Mouse (Mus musculus) liver, embryonic 14.5 days (tissue): ENCODE results near the gene Ltbp1. TPM values are rescaled to one million over a fixed set of nuclear protein-coding genes. Genes with fewer than 3 reads are reported as not detected.

ENCODE experiments used
- ATAC-seq: fragments of 200-750 bp; cut with Nextera tagmentation; 2 replicates; pipeline ENCODE4 v1.8.0; 2017; ENCODE audit warnings: moderate number of reproducible peaks, mild to moderate bottlenecking, moderate library complexity; ENCODE audit not compliant: insufficient read depth
- DNase-seq, 3 experiments: peaks; one replicate each; pipeline ENCODE4 v3.0.0-alpha.2; 2012 to 2013; ENCODE audit warnings: low read depth in 3 of 3, low spot score in 3 of 3
- H3K27ac ChIP-seq: fragments of 300-500 bp; sonication (generic); 2 replicates; pipeline ENCODE4 v1.5.1; 2014; ENCODE audit warnings: moderate library complexity, mild to moderate bottlenecking, control low read depth, inconsistent platforms
- H3K27me3 ChIP-seq: fragments of 300-500 bp; sonication (generic); 2 replicates; pipeline ENCODE4 v1.6.1; 2014; ENCODE audit warnings: mild to moderate bottlenecking, low read length, moderate library complexity; ENCODE audit not compliant: control insufficient read depth, insufficient read depth
- H3K36me3 ChIP-seq: fragments of 300-500 bp; sonication (generic); replicated peaks from 2 replicates; pipeline ENCODE4 v1.6.1; 2014; ENCODE audit warnings: low read depth; ENCODE audit not compliant: control insufficient read depth, insufficient read depth
- H3K4me1 ChIP-seq, 2 experiments: fragments of 200-500 bp in 1 of 2; fragments of 300-500 bp in 1 of 2; sonication (generic) in 1 of 2; replicated peaks; 2 replicates each; pipeline ENCODE4 v1.6.1; 2012 to 2014; ENCODE audit warnings: antibody characterized with exemption in 1 of 2, inconsistent platforms in 1 of 2, low read length in 1 of 2; ENCODE audit not compliant: control insufficient read depth in 2 of 2, insufficient read depth in 2 of 2
- H3K4me2 ChIP-seq: fragments of 300-500 bp; sonication (generic); 2 replicates; pipeline ENCODE4 v1.6.1; 2014; ENCODE audit warnings: low read depth, mild to moderate bottlenecking, control low read depth, moderate library complexity
- H3K4me3 ChIP-seq, 2 experiments: fragments of 200-500 bp in 1 of 2; fragments of 300-500 bp in 1 of 2; sonication (generic) in 1 of 2; 2 replicates each; pipeline ENCODE4 v1.5.1; 2012 to 2014; ENCODE audit warnings: low read depth in 2 of 2, low read length in 2 of 2, mild to moderate bottlenecking in 2 of 2, control low read depth in 1 of 2, inconsistent platforms in 1 of 2, moderate library complexity in 1 of 2; ENCODE audit not compliant: insufficient read depth in 1 of 2
- H3K9ac ChIP-seq: fragments of 300-500 bp; sonication (generic); replicated peaks from 2 replicates; pipeline ENCODE4 v1.6.1; 2014; ENCODE audit warnings: mild to moderate bottlenecking, control low read depth, moderate library complexity
- H3K9me3 ChIP-seq: fragments of 300-500 bp; sonication (generic); 2 replicates; pipeline ENCODE4 v1.6.1; 2016; ENCODE audit warnings: low read length, mixed read lengths; ENCODE audit not compliant: control insufficient read depth
- CTCF ChIP-seq: IDR thresholded peaks from 2 replicates; pipeline ENCODE4 v1.5.1; 2016; ENCODE audit warnings: antibody characterized with exemption, low read depth, control low read depth
- EP300 ChIP-seq: IDR thresholded peaks from 2 replicates; pipeline ENCODE4 v1.6.1; 2016; ENCODE audit warnings: antibody characterized with exemption, low read depth
- WGBS: fragments of 180-500 bp; shearing (Covaris S2); extraction: QIAGEN DNeasy Blood & Tissue Kit; methylation state at CpG from one replicate; pipeline ENCODE4 v1.1.7; 2014; ENCODE audit not compliant: insufficient replicate concordance; 5-methylcytosine and 5-hydroxymethylcytosine counted together
- polyA plus RNA-seq, 2 experiments: library from polyadenylated mRNA; depleted of rRNA in 1 of 2; stranded (reverse) in 1 of 2; unstranded in 1 of 2; fragments of >200 nt; fragmentation: Nextera tagmentation in 1 of 2; extraction: Ambion mirVana in 1 of 2; gene quantifications; 2 replicates each; pipeline versions ENCODE4 v1.2.1 to v1.2.3; 2012 to 2014

Ltbp1 gene
- polyA plus RNA-seq, 2 experiments, result 1.9 to 2.2 TPM

- WGBS, result 59% methylated on average over 5 of the region's 5 CpGs
- H3K4me3 ChIP-seq, result no peak overlapping the region
- no peaks in the 10 kb centered on the region for H3K9me3 ChIP-seq
Observed at GRCm38 (mm10) chr17:74981703-74982102, 23.7 kb upstream of the Ltbp1 start.

GRCm38 (mm10) chr17:74982880-74983279 is 22.5 kb upstream of the Ltbp1 start:
- WGBS, result 29% methylated on average over 1 of the region's 1 CpGs
- TF ChIP-seq EP300 (no peak), CTCF (no peak)
- Histone ChIP-seq H3K9ac (no peak overlapping the region), H3K27ac (no peak overlapping the region), H3K36me3 (no peaks in the 10 kb centered on the region), H3K4me1 (no peaks in the 10 kb centered on the region), H3K9me3 (no peaks in the 10 kb centered on the region), H3K4me3 (no peak overlapping the region), H3K27me3 (no peaks in the 10 kb centered on the region), H3K4me2 (no peak overlapping the region)
- ATAC-seq (no peak), DNase-seq (no peak)

More at GRCm38 (mm10) chr17:74981703-74982102, 23.7 kb upstream of the Ltbp1 start:
- Histone ChIP-seq H3K36me3 (no peaks in the 10 kb centered on the region), H3K27ac (no peak overlapping the region), H3K4me2 (no peak overlapping the region), H3K27me3 (no peaks in the 10 kb centered on the region), H3K9ac (no peak overlapping the region), H3K4me1 (no peaks in the 10 kb centered on the region)
- DNase-seq (no peak), ATAC-seq (no peak)
- no peak for TF ChIP-seq EP300
- TF ChIP-seq CTCF, result no peak; the same call in 1 of the 2 replicates

- no peaks in the 10 kb centered on the region for H3K4me1 ChIP-seq
- H3K9me3 ChIP-seq, result no peaks in the 10 kb centered on the region
- DNase-seq (no peak), ATAC-seq (no peak)
- H3K4me3 ChIP-seq, result no peak overlapping the region
- no peak overlapping the region for H3K27ac ChIP-seq
- 39% methylated on average over 1 of the region's 1 CpGs for WGBS
- H3K36me3 ChIP-seq, result no peaks in the 10 kb centered on the region
- no peak overlapping the region for H3K4me2 ChIP-seq
- no peaks in the 10 kb centered on the region for H3K27me3 ChIP-seq
- H3K9ac ChIP-seq, result no peak overlapping the region
- TF ChIP-seq EP300, result no peak
- TF ChIP-seq CTCF, result no peak
Observed at GRCm38 (mm10) chr17:74984071-74984470, 21.3 kb upstream of the Ltbp1 start.

GRCm38 (mm10) chr17:74984681-74985080 is 20.7 kb upstream of the Ltbp1 start:
- no peak overlapping the region for H3K4me3 ChIP-seq

GRCm38 (mm10) chr17:74987067-74987466 is 18.3 kb upstream of the Ltbp1 start:
- H3K27me3 ChIP-seq, result no peaks in the 10 kb centered on the region
- no peak overlapping the region for H3K27ac ChIP-seq
- no peak overlapping the region for H3K9ac ChIP-seq
- H3K36me3 ChIP-seq, result no peaks in the 10 kb centered on the region
- ATAC-seq, result no peak
- H3K9me3 ChIP-seq, result no peaks in the 10 kb centered on the region
- DNase-seq, result no peak
- TF ChIP-seq EP300, result no peak
- no peak for TF ChIP-seq CTCF
- no peak overlapping the region for H3K4me3 ChIP-seq
- no peaks in the 10 kb centered on the region for H3K4me1 ChIP-seq
- no peak overlapping the region for H3K4me2 ChIP-seq
- WGBS, result 62% methylated on average over 1 of the region's 1 CpGs

More at GRCm38 (mm10) chr17:74984681-74985080, 20.7 kb upstream of the Ltbp1 start:
- DNase-seq, result no peak
- no peak overlapping the region for H3K9ac ChIP-seq
- no peaks in the 10 kb centered on the region for H3K9me3 ChIP-seq
- H3K36me3 ChIP-seq, result no peaks in the 10 kb centered on the region
- H3K27ac ChIP-seq, result no peak overlapping the region
- H3K4me1 ChIP-seq, result no peaks in the 10 kb centered on the region
- H3K27me3 ChIP-seq, result no peaks in the 10 kb centered on the region
- ATAC-seq, result no peak
- H3K4me2 ChIP-seq, result no peak overlapping the region
- TF ChIP-seq EP300, result no peak
- TF ChIP-seq CTCF, result no peak

- Histone ChIP-seq H3K27ac (no peak overlapping the region), H3K4me2 (no peak overlapping the region), H3K9me3 (no peaks in the 10 kb centered on the region), H3K4me3 (no peak overlapping the region), H3K4me1 (peaks cover 0 to 4% of the 10 kb centered on the region in 2 experiments; a peak in 2 of 4 replicates), H3K9ac (no peak overlapping the region), H3K36me3 (no peaks in the 10 kb centered on the region), H3K27me3 (no peaks in the 10 kb centered on the region)
- no peak for ATAC-seq
- TF ChIP-seq CTCF (no peak), EP300 (no peak)
- no peak for DNase-seq
- WGBS, result 72% methylated on average over 4 of the region's 4 CpGs
Observed at GRCm38 (mm10) chr17:74989691-74990090, 15.7 kb upstream of the Ltbp1 start.
